Mouse (Mus musculus) T-helper 17 cell (primary cell): ENCODE results near the gene Nf1.
"Not testable (repeated sequence)": the region's sequence is repeated elsewhere in the genome, so short reads cannot be mapped to it uniquely, and the experiment has no call there.

Experiments used
- in situ Hi-C, 2 experiments: fragments of 300-600 bp; cut with MboI, MseI; formaldehyde crosslinking; loops; 1 replicate in 1 of 2; 2 replicates in 1 of 2; pipeline ENCODE4 v1.15.1; 2025; ENCODE audit warnings: high pct_unique_total_duplicates in 2 of 2

Gene Nf1

DNA sequence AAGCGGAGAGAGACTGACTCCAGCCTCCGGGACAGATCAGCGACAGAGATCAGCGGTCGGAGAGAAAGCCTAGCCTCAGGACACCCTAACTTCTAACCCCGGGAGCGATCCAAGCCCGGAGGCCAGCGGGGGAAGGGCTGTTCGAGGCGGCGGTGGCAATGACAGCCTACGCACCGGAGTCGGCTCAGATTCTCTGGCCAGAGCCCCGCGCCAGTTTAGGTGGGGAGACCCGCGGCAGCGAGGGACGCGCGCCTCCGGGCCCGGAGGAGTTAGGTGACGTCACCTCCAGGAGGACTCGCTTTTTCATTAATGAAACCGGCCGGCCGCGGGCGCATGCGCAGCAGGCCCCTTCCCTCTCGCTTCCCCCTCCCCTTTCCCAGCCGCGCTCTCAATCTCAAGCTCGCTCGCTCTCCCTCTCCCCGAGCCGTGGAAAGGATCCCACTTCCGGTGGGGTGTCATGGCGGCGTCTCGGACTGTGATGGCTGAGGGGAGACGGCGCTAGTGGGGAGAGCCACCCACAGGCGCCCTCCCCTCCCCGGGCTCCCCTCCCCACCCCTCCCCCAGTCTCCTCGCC, at the start of gene Nf1:
Nf1 (plus strand) TSS at position 460 of the 574 bp plus-strand sequence.
- in situ Hi-C loops = no loop called here

GRCm38 (mm10) chr11:79290473-79290872, 49.0 kb upstream of the Nf1 start:
- in situ Hi-C loops = loop anchor here in 1 of 2 experiments (5.0 kb wide), 2 partner anchors 63 to 263 kb away; no protein-coding TSS in a partner anchor

DNA sequence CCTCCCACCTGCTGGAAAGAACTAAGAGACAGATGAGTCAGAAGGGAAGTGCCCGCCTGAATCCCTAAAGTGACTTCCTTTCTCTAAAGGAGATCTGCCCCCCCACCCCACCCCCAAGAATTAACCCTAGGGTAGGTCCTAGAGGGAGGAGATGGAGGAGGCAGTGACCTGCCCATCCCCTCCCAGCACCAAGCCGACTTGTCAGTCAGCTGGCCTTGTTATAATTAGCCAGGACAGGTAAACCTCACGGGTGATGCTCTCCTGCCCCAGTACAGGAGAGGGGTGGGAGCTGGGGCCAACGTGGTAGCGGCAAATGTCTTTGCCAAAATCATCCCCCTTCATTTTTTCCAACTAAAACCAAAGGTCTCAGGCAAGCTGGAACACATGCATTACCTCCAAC, 47.8 kb upstream of the Nf1 start:
- in situ Hi-C loops = loop anchor here in 1 of 2 experiments (5.0 kb wide), 2 partner anchors 64 to 264 kb away; no protein-coding TSS in a partner anchor

DNA sequence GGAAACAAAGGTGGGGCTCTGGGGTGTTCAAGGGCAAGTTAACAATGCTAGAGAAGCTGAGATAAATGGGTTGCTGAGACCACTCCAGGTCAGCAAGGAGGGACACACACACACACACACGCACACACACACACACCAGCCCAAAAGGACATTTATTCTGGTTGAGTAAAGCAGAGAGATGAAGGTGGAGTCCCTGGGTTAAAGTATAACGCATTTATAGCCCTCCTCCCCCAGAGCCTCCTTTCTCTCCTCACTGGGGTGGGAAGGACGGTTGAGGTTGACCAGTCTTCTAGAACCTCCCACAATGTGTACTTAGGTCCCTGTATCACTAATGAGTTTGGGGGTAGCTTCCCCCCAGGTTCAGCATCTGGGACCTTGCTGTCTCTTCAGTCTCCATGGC, 47.4 kb upstream of the Nf1 start:
- in situ Hi-C loops = loop anchor here in 1 of 2 experiments (5.0 kb wide), 2 partner anchors 65 to 265 kb away; no protein-coding TSS in a partner anchor

GRCm38 (mm10) chr11:79293025-79293424, 46.5 kb upstream of the Nf1 start:
- in situ Hi-C loops = loop anchor here in 1 of 2 experiments (5.0 kb wide), 2 partner anchors 66 to 266 kb away; no protein-coding TSS in a partner anchor

DNA sequence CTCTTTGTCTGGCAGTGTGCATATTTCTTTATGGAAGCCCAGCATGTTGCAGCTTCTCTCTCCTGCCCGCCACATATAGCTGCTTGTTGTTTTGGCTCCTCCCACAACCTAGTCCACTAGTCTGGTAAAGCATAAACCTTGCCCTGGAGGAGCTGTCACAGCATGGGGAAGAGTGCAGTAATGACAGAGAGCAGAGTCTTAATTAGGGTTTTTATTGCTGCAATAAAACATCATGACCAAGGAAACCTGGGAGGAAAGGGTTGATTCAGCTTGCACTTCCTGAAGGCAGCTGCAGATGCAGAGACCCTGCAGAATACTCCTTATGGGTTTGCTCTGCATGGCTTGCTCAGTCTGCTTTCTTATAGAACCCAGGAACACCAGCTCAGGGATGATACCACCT, 45.5 kb upstream of the Nf1 start:
- in situ Hi-C loops = loop anchor here in 1 of 2 experiments (5.0 kb wide), 2 partner anchors 67 to 267 kb away; no protein-coding TSS in a partner anchor

GRCm38 (mm10) chr11:79296167-79296566, 43.3 kb upstream of the Nf1 start:
- in situ Hi-C loops = no loop called here

DNA sequence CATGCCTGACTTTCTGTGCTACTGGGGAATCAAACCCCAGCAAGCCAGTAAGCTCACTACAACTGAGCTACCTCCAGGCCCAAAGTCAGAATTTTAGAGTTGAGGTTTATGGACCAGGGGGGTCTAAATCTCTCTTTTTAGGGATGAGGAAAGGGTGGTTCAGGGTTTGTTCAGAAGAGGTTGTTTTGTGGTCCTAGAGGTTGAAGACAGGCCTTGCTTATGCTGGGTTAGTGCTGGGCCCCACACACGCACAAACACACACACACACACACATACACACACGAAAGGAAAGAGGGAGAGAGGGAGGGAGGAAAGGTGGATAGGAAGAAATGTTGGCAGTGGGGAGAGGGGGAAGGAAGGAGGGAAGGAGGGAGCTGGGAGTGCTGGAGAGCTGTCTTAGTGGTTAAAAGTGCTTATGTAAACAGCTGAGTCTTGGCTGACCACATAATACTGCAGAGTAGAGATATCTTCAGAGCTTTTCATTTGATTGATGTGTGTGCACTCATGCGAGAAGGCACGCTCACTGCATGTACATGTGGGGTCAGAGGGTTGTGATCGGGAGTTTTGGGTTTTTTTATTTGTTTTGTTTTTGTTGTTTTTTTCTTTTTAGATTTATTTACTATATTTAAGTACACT, 42.5 kb upstream of the Nf1 start, which contains the start of gene Gm9964:
Gm9964 (minus strand) TSS at position 51 of the 636 bp plus-strand sequence.
- in situ Hi-C loops = no loop called here

- in situ Hi-C loops = no loop called here
Measured at GRCm38 (mm10) chr11:79299719-79300431, 39.6 kb upstream of the Nf1 start.

- in situ Hi-C loops = no loop called here
Measured at GRCm38 (mm10) chr11:79303109-79303508, 36.4 kb upstream of the Nf1 start.

DNA sequence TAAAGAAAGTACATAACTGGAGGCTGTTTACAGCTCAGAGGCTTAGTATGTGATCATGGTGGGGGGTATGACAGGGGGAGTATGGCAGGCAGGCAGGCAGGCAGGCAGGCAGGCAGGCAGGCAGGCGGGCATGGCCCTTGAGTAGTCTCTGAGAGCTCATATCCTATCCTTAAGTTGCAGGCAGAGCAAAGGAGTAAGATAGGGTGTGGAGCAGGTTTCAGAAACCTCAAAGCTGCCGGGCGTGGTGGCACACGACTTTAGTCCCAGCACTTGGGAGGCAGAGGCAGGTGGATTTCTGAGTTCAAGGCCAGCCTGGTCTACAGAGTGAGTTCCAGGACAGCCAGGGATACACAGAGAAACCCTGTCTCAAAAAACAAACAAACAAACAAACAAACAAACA, 35.2 kb upstream of the Nf1 start:
- in situ Hi-C loops = not testable (repeated sequence)

GRCm38 (mm10) chr11:79305697-79306340, 33.7 kb upstream of the Nf1 start:
- in situ Hi-C loops = no loop called here

- in situ Hi-C loops = no loop called here
Measured at GRCm38 (mm10) chr11:79306510-79306909, 33.0 kb upstream of the Nf1 start.

DNA sequence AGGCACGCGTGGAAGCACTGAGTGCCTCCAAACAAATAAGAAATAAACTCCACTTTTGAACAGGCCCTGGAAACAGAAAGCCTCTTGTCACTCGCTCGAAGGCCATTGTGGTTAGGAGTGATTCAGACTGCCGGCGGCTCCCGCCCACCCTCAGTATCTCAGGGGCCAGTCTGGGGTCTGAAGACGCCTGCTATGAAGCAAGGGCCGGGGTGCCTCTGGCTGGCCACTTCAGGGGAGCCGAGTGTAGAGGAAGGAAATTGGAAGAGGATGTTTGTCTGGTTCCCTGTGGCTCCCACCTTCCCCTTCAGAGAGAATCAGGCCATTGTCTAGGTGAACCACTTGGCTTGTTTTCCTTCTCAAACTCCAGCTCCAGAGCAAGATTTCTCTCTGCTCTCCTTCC, 32.5 kb upstream of the Nf1 start:
- in situ Hi-C loops = no loop called here

DNA sequence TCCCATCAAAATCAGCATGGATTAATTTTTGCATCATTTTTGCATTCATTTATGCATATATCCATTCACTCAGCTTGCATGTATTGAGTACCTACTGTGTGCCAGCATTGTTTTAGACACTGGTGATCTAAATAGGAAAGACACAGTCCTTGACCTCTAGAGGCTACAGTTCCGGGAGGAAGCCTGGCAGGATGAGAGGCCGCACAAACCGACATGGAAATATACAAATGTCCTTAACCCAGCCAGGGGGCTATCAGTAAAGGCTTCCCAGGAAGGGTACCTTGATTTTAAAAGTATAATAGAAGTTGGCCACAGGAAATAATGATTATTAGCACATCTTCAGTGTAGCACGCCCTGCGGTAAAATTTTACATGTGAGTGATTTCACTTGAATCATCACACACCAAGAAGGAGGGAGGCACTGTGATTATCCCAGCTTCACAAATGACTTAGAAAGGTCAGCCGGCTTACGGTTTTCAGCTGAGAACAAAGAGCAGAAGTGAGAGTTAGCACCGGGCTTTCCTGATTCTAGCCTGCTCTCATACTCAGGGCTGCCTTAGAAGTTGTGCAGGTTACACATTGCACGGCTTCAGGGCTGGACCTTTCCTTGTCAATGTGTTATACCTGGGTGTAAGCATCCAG, 31.8 kb upstream of the Nf1 start:
- in situ Hi-C loops = no loop called here

DNA sequence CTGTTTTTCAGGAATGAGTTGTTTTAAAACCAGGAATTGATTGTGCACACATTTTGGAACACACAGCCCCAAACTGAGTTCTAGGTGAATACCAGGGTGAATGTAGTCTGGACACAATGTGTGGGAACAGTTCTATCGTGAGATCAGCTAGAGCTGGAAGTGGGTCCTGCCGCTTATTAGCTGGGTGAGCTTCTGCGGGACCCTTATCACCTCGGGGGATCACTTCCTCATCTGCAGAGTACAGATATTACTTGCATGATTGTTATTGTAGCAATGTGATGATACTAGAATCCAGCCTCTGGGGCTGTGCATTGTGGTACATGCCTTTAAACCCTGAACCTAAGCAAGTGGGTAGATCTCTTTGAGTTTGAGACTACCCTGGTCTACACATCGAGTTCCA, 29.0 kb upstream of the Nf1 start:
- in situ Hi-C loops = no loop called here

- in situ Hi-C loops = no loop called here
Measured at GRCm38 (mm10) chr11:79316807-79317345, 22.6 kb upstream of the Nf1 start.

DNA sequence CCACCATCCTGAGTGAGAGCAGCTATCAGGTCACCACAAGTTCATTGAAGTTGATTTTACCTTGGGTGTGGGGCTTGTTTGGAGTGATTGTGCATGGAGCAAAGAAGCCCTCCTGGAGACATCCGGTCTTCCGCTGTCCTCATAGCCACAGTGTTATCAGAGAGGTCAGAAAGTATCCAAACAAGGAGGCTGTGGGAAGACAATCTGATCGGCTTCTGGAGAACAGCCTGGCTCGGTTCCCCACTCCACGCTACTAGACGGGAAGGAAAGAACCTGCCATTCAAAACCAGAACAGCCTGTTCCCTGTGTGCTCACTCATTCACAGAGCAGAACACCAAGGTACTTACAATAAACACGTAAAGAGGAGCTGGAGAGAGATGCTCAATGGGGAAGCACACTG, 19.7 kb upstream of the Nf1 start:
- in situ Hi-C loops = no loop called here

DNA sequence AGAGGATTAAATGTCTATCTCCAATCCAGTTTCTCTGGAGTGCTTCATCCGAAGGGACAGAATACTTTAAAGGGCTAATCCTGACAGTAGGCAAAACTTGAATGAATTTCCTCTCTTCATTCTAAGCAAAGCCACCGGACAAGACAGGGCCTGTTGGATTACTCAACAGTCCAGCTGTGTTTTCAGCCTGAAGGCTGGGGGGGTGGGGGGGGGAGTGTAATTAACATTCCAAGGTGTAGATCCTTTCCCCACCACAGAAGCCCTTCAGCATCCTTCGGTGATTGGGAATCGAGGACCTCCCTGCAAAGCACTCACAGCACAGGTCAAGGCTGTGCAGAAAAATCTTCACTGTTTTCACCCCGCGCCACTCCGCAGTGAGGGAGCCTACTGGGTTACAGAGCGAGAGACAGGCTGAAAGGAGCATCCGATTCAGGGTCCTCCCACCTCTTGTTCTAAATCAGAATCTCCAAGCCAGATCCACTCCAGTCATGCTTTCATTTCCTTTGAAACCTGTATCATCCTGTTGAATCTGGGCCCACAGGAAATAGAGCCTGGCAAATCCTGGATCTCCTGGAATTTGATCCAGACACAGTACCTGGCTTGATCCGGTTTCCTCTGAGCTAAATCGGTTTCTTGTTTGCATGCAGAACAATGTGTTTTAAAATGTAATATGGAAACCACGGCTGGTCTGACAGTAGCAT, 15.4 kb upstream of the Nf1 start:
- in situ Hi-C loops = no loop called here

DNA sequence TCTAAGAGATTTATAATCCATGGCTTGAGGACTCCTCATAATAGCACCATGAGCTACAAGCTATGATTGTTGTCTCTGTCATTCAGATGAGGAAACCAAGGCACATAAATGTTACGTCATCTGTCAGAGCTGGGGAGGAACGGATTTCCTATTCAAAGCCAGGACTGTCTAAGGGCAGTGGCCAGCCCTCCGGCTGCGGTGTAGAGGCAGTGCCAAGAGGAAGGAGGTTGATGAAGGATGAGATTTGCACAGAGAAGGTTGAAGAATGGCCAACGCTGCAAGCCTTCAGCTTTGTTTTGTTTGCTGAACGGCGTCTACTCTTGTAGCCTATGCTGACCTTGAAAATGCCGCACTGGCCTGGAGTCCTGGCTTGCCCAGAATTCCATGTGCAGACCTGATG, 13.8 kb upstream of the Nf1 start:
- in situ Hi-C loops = no loop called here

DNA sequence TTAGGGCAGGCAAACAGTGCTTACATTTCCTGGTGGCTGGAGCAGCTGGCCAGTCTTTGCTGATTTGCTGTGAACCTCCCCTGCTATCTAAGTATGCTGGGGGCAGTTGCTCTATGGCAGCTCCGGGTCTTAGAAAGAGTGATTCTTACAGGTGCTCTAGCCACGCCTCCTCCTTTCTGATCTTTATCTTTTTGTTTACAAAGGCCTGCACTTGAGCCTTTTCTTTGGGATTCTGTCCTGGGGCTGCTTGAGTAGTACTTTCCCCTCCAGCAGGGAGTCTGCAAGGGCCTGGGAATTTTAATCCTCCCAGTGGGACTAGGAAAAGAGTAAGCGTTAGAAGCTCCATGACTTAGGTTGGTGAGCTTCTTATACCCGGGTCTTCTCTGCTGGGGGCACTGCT, 12.4 kb upstream of the Nf1 start:
- in situ Hi-C loops = no loop called here
